Mouse (Mus musculus) common myeloid progenitor, adult 5-6 weeks (primary cell): Measurements from ENCODE around the gene Trpm4. TPM values are rescaled to one million over a fixed set of nuclear protein-coding genes. Genes with fewer than 3 reads are reported as not detected.
"Not testable (repeated sequence)": the region's sequence is repeated elsewhere in the genome, so short reads cannot be mapped to it uniquely, and the experiment has no call there.

Experiments used
- ATAC-seq: replicated peaks from 2 replicates; pipeline ENCODE4 v1.8.0; 2016; ENCODE audit warnings: low read depth, mild to moderate bottlenecking, moderate TSS enrichment, inconsistent platforms; ENCODE audit not compliant: poor library complexity, severe bottlenecking
- total RNA-seq: library from RNA; stranded (forward); fragments of 200-1000, 187-1606 nt; gene quantifications from 2 replicates; pipeline ENCODE4 v1.2.3, GENCODE M21; 2017

Gene Trpm4
- total RNA-seq, 1 experiment from 2014 or later = 3.4 TPM

GRCm38 (mm10) chr7:45263006-45263607 is 70.5 kb downstream of the Trpm4 start:
- no peak for ATAC-seq

- no peak for ATAC-seq
Observed at GRCm38 (mm10) chr7:45262266-45262665, 71.3 kb downstream of the Trpm4 start.

GRCm38 (mm10) chr7:45259281-45259680 is 74.3 kb downstream of the Trpm4 start:
- ATAC-seq = no peak

GRCm38 (mm10) chr7:45257063-45257840 is 76.3 kb downstream of the Trpm4 start:
- no peak for ATAC-seq

- not testable (repeated sequence) for ATAC-seq
Observed at GRCm38 (mm10) chr7:45255822-45256221, 77.8 kb downstream of the Trpm4 start.

- no peak for ATAC-seq
Observed at GRCm38 (mm10) chr7:45253806-45254205, 79.8 kb downstream of the Trpm4 start.

Other genes with a start within 250 kb of the Trpm4 start
- gene Rcn3, start 241.6 kb downstream of the Trpm4 start, total RNA-seq = 23.2 and 37.1 TPM in 2 replicates
- gene Fcgrt, start 229.9 kb downstream of the Trpm4 start, total RNA-seq = 4.0 and 4.7 TPM in 2 replicates
- 1,473 and 1,910 TPM in 2 replicates for gene Rps11, start 209.3 kb downstream of the Trpm4 start, total RNA-seq
- gene Rpl13a, start 205.0 kb downstream of the Trpm4 start, total RNA-seq = 3,242 and 3,932 TPM in 2 replicates
- gene Gm45713, start 197.5 kb downstream of the Trpm4 start, total RNA-seq = not detected in 2 replicates
- gene Flt3l, start 197.3 kb downstream of the Trpm4 start, total RNA-seq = 5.8 and 13.0 TPM in 2 replicates
- 35.2 and 59.8 TPM in 2 replicates for gene Pih1d1, start 179.5 kb downstream of the Trpm4 start, total RNA-seq
- 32.2 and 37.9 TPM in 2 replicates for gene Aldh16a1, start 179.2 kb downstream of the Trpm4 start, total RNA-seq
- gene Slc17a7, start 169.8 kb downstream of the Trpm4 start, total RNA-seq = not detected in 2 replicates
- not detected in 2 replicates for gene Gfy, start 154.2 kb downstream of the Trpm4 start, total RNA-seq
- gene Pth2, start 152.8 kb downstream of the Trpm4 start, total RNA-seq = not detected in 2 replicates
- 0.18 and 2.0 TPM in 2 replicates for gene Ccdc155, start 128.9 kb downstream of the Trpm4 start, total RNA-seq
- 6.7 and 17.4 TPM in 2 replicates for gene Dkkl1, start 121.6 kb downstream of the Trpm4 start, total RNA-seq
- 0.55 and 0.87 TPM in 2 replicates for gene Tead2, start 118.0 kb downstream of the Trpm4 start, total RNA-seq
- gene Cd37, start 94.7 kb downstream of the Trpm4 start, total RNA-seq = 28.9 and 41.4 TPM in 2 replicates
- not detected in 2 replicates for gene Slc6a16, start 92.7 kb downstream of the Trpm4 start, total RNA-seq
- gene Slc6a21, start 56.3 kb downstream of the Trpm4 start, total RNA-seq = not detected in 2 replicates
- gene Hrc, start 1.5 kb upstream of the Trpm4 start, total RNA-seq = 0.41 TPM in 1 of 2 replicates, not detected in the other
- not detected in 2 replicates for gene Ppfia3, start 33.2 kb upstream of the Trpm4 start, total RNA-seq
- gene Lin7b, start 36.8 kb upstream of the Trpm4 start, total RNA-seq = 1.9 TPM in 1 of 2 replicates, not detected in the other
- gene Snrnp70, start 62.0 kb upstream of the Trpm4 start, total RNA-seq = 451 and 564 TPM in 2 replicates
- gene Kcna7, start 71.9 kb upstream of the Trpm4 start, total RNA-seq = not detected in 2 replicates
- gene Ntf5, start 79.9 kb upstream of the Trpm4 start, total RNA-seq = not detected in 2 replicates
- gene Lhb, start 87.0 kb upstream of the Trpm4 start, total RNA-seq = not detected in 2 replicates
- gene Gys1, start 101.1 kb upstream of the Trpm4 start, total RNA-seq = 6.2 and 7.5 TPM in 2 replicates
- gene Ruvbl2, start 104.3 kb upstream of the Trpm4 start, total RNA-seq = 149 and 177 TPM in 2 replicates
- gene Ftl1, start 126.1 kb upstream of the Trpm4 start, total RNA-seq = 650 and 699 TPM in 2 replicates
- gene Bax, start 133.1 kb upstream of the Trpm4 start, total RNA-seq = 34.0 and 35.6 TPM in 2 replicates
- not detected in 2 replicates for gene Tulp2, start 148.1 kb upstream of the Trpm4 start, total RNA-seq
- not detected in 2 replicates for gene Gm45808, start 153.0 kb upstream of the Trpm4 start, total RNA-seq
- 11.8 and 13.4 TPM in 2 replicates for gene Dhdh, start 155.0 kb upstream of the Trpm4 start, total RNA-seq
- gene Nucb1, start 176.6 kb upstream of the Trpm4 start, total RNA-seq = 296 and 342 TPM in 2 replicates
- gene Ppp1r15a, start 192.5 kb upstream of the Trpm4 start, total RNA-seq = 122 and 193 TPM in 2 replicates
- not detected in 2 replicates for gene Plekha4, start 192.6 kb upstream of the Trpm4 start, total RNA-seq
- gene Hsd17b14, start 221.1 kb upstream of the Trpm4 start, total RNA-seq = not detected in 2 replicates
- gene Bcat2, start 236.4 kb upstream of the Trpm4 start, total RNA-seq = 26.6 and 39.0 TPM in 2 replicates